Comparison of ENCODE assay signal across 19 mouse cellular contexts in the genomic region with DNA sequence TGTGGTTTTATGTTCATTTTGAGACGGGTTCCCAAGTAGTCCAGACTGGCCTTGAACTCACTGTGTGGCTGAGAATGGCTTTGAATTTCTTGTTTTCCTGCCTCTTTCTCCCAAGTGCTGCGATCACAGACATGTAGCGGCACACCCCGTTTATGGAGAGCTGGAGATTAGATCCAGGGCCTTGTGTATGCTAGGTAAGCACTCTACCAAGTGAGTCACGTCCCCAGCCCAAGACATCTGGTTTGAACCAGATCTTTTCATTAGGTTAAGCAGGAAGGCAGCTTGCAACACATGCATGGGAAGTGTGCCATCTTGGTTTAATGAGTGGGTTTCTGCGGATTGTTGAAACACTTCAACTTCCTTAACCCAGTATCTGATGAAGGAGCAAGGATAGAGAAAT.
"Had no signal": no experiment of that assay in that cellular context is flagged by ENCODE, and none has a peak within 500 bp of the region (broad histone marks: within the 10 kb centered on the region; RNA-seq: fewer than 3 reads in every experiment).

No protein-coding gene starts in this region.

- H3K9me3 ChIP-seq: midbrain, embryonic 12.5 days; neural tube, embryonic 13.5 days; neural tube, embryonic 15.5 days; stomach, embryonic 15.5 days had no signal

- DNase-seq: lung, adult 18-20 months; lung, embryonic 14.5 days; lung, postnatal 10 days; lung, postnatal 4 days; midbrain, embryonic 14.5 days; retina, postnatal 1 day; right cerebral cortex, adult 18-20 months; right cerebral cortex, postnatal 25 days; right cerebral cortex, postnatal 4 days; spleen, adult 18-20 months; thymus, adult 18-20 months; thymus, postnatal 14 days; thymus, postnatal 36 days had no signal

- H3K4me3 ChIP-seq: midbrain, embryonic 10.5 days; midbrain, embryonic 12.5 days; myocyte; neural tube, embryonic 13.5 days; neural tube, embryonic 15.5 days; stomach, embryonic 15.5 days had no signal

- H3K4me2 ChIP-seq: lung, embryonic 14.5 days; midbrain, embryonic 12.5 days; neural tube, embryonic 13.5 days; neural tube, embryonic 15.5 days; stomach, embryonic 15.5 days had no signal

- H3K9ac ChIP-seq: lung, embryonic 14.5 days; midbrain, embryonic 12.5 days; neural tube, embryonic 13.5 days; neural tube, embryonic 15.5 days; stomach, embryonic 15.5 days had no signal

- H3K27ac ChIP-seq: midbrain, embryonic 10.5 days; midbrain, embryonic 12.5 days; neural tube, embryonic 13.5 days; neural tube, embryonic 15.5 days; stomach, embryonic 15.5 days had no signal

- H3K4me1 ChIP-seq: midbrain, embryonic 10.5 days; midbrain, embryonic 12.5 days; neural tube, embryonic 13.5 days; neural tube, embryonic 15.5 days; stomach, embryonic 15.5 days had no signal

- H3K36me3 ChIP-seq: midbrain, embryonic 10.5 days; midbrain, embryonic 12.5 days; neural tube, embryonic 13.5 days; neural tube, embryonic 15.5 days; stomach, embryonic 15.5 days had no signal

- H3K27me3 ChIP-seq: midbrain, embryonic 12.5 days; neural tube, embryonic 13.5 days; neural tube, embryonic 15.5 days; stomach, embryonic 15.5 days had no signal
